Mouse (Mus musculus) midbrain, embryonic 10.5 days (tissue): ENCODE data around the gene Padi6. TPM values are rescaled to one million over a fixed set of nuclear protein-coding genes. Genes with fewer than 3 reads are reported as not detected.
A peak's percentile ranks its signal among the peaks of the same experiment; 100 is the strongest.

ENCODE experiments used
- DNase-seq: peaks from one replicate; pipeline ENCODE4 v3.0.0-alpha.2; 2017; ENCODE audit warnings: low spot score
- H3K27ac ChIP-seq: fragments of 300-500 bp; sonication (generic); replicated peaks from 2 replicates; pipeline ENCODE4 v1.5.1; 2016; ENCODE audit warnings: mild to moderate bottlenecking
- H3K27me3 ChIP-seq: fragments of 300-500 bp; sonication (generic); 2 replicates; pipeline ENCODE4 v1.6.1; 2016; ENCODE audit warnings: low read depth, mild to moderate bottlenecking; ENCODE audit not compliant: poor library complexity, severe bottlenecking
- H3K36me3 ChIP-seq: fragments of 300-500 bp; sonication (generic); 2 replicates; pipeline ENCODE4 v1.6.1; 2016; ENCODE audit warnings: mild to moderate bottlenecking, moderate library complexity
- H3K4me1 ChIP-seq: fragments of 300-500 bp; sonication (generic); 2 replicates; pipeline ENCODE4 v1.6.1; 2016
- H3K4me3 ChIP-seq: fragments of 300-500 bp; sonication (generic); 2 replicates; pipeline ENCODE4 v1.5.1; 2016; ENCODE audit warnings: mild to moderate bottlenecking, moderate library complexity
- H3K9me3 ChIP-seq: fragments of 300-500 bp; sonication (generic); replicated peaks from 2 replicates; pipeline ENCODE4 v1.6.1; 2016; ENCODE audit warnings: mild to moderate bottlenecking
- WGBS: fragments of 180-500 bp; shearing (Covaris S2); methylation state at CpG from one replicate; pipeline ENCODE4 v1.1.7; 2016; 5-methylcytosine and 5-hydroxymethylcytosine counted together
- polyA plus RNA-seq: library from polyadenylated mRNA; unstranded; fragments of >200 nt; fragmentation: Nextera tagmentation; extraction: Ambion mirVana; gene quantifications from 2 replicates; pipeline ENCODE4 v1.2.1, GENCODE M21; 2016

Padi6 gene
- polyA plus RNA-seq, 1 experiment from 2014 or later = 0.05 TPM

DNA sequence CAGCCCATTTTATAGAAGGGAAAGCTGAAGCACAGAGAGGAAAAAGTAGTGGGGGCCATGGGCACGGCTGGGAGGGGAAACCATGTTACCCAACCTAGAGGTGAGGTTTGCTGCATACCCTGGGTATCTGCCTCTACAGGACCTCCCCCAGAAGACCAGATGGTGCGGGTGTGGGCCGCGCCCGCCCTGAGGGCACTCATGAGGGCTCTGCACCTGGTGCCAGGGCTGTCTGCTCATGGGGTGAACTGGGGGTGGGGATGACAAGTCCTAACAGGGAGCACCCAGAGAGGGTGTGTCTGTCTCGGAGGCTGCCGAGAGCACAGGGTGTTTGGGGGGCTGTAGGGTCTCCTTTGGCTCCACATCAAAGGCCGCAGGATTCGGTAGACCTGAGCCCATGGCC is 32.5 kb upstream of the Padi6 start:
- no peak for DNase-seq
- WGBS = 90% methylated on average over 9 of the region's 9 CpGs

DNA sequence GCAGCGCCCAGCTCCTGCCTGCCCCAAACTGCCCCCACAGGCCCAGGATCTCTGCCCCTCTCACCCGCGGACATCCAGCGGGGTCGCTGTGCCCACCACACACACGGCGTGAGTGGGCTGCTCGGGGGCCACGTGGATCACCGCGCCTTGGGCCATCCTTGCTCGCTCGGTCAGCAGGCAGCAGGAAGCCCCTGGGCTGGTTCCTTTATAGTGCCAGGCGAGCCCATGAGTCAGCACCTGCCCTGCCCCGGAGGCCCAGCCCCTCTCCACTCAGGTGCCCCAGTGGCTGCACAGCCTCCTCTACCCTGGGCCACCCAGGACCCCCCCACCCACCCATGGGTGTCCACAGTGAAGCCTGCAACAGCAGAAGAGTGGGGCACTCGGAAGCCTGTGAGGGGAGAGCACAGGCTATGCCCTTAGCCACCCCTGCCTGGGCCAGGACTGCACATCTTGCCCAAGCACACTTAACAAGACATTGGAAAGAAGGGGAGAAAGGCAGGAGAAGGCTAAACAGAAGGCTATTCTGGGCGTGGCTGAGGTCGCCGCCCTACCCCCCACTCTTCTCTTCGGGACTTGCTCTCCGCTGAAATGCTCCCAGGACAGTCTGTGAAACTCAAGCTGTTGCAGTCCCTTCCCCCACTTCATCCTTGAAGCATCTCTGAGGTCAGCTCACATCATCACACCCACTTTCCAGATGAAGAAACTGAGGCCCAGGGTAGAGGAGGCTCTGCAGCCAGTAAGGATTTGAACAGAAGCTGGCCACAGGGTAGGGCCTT is 31.8 kb upstream of the Padi6 start, which contains the start of gene Padi4:
Gene Padi4 (minus strand): TSS at position 212 of the 776 bp plus-strand sequence.
- H3K27me3 ChIP-seq = no peaks in the 10 kb centered on the region
- peaks cover 16% of the 10 kb centered on the region for H3K4me1 ChIP-seq
- H3K36me3 ChIP-seq = no peaks in the 10 kb centered on the region
- H3K4me3 ChIP-seq = no peak within 1 kb of the TSS
- 0 out of 2 replicates have a peak within 1 kb of the TSS, but pooled peaks have one; percentile 42 for H3K27ac ChIP-seq
- no peak for DNase-seq
- 87% methylated on average over 21 of the region's 21 CpGs for WGBS
- H3K9me3 ChIP-seq = no peaks in the 10 kb centered on the region

More for the DNA sequence above, 32.5 kb upstream of the Padi6 start:
- Histone ChIP-seq H3K4me3 (no peak overlapping the region), H3K27ac (no peak overlapping the region), H3K36me3 (no peaks in the 10 kb centered on the region), H3K4me1 (peaks cover 17% of the 10 kb centered on the region), H3K9me3 (no peaks in the 10 kb centered on the region), H3K27me3 (no peaks in the 10 kb centered on the region)

DNA sequence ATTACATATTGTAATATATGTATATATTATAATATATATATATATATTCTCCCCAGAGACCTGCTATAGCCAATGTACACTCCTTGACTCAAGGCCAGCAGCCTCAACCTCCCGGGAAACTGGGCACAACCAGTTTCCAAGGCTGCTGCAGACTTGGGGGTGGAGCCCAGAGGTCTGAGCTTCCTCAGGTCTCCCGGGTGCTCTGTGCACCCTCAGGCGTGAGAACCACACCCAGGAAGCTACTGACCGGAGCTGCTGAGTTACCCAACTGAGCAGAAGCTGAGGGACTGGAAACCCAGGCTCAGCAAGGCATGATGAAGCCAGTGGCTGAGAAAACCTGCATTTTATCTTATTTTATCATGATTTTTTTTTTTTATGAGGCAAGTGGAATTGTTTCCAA is 28.6 kb upstream of the Padi6 start:
- no peaks in the 10 kb centered on the region for H3K27me3 ChIP-seq
- DNase-seq = no peak
- H3K27ac ChIP-seq = no peak overlapping the region
- H3K4me1 ChIP-seq = peaks cover 16% of the 10 kb centered on the region
- no peak overlapping the region for H3K4me3 ChIP-seq
- no peaks in the 10 kb centered on the region for H3K36me3 ChIP-seq
- 61% methylated on average over 4 of the region's 4 CpGs for WGBS
- H3K9me3 ChIP-seq = no peaks in the 10 kb centered on the region

DNA sequence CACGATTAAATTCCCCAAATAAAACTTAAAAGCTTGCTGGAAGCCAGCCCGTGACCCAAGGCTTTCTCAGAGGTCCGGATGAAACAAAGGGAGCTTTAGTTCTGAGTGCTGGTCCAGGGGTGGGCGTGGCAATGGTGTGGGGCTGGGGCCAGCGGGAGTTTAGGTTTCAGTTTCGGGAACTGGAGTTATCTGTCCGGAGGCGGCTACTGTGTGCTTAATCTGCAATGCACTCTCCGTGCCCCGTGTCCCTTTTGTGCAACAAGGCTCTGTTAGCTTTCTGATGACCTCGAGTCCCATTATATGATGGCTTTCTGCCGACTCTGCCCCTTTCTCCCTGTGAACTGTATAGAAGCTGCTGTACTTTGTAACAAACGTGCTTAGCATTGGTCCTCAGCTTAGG is 28.0 kb upstream of the Padi6 start:
- H3K4me1 ChIP-seq = peaks cover 16% of the 10 kb centered on the region
- no peaks in the 10 kb centered on the region for H3K9me3 ChIP-seq
- H3K27me3 ChIP-seq = no peaks in the 10 kb centered on the region
- H3K4me3 ChIP-seq = peak overlapping the region; percentile 38
- DNase-seq = peak; percentile 26
- no peaks in the 10 kb centered on the region for H3K36me3 ChIP-seq
- WGBS = 17% methylated on average over 13 of the region's 13 CpGs
- peak overlapping the region; percentile 28; the same call in 1 of the 2 replicates for H3K27ac ChIP-seq

DNA sequence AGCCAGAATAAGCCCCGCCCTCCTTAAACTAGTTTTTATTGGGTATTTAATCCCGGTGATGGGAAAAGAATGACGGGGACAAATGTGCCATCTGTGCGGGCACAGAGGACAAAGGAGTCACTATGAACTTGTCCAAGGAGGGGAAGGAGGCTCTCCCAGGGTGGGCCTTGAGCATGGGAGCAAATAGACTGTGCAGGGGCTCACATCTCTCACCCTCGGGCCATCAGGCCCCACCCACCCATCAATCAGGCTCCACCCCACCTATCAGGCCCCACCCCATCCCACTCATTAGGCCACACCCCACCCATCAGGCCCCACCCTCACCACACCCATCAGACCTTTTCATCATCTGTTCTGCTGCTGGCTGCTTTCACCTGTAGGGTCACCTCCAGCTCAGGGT is 26.5 kb upstream of the Padi6 start:
- H3K27me3 ChIP-seq = no peaks in the 10 kb centered on the region
- peaks cover 16% of the 10 kb centered on the region for H3K4me1 ChIP-seq
- 82% methylated on average over 5 of the region's 5 CpGs for WGBS
- no peak overlapping the region for H3K4me3 ChIP-seq
- no peak overlapping the region for H3K27ac ChIP-seq
- no peaks in the 10 kb centered on the region for H3K36me3 ChIP-seq
- no peaks in the 10 kb centered on the region for H3K9me3 ChIP-seq
- no peak for DNase-seq

DNA sequence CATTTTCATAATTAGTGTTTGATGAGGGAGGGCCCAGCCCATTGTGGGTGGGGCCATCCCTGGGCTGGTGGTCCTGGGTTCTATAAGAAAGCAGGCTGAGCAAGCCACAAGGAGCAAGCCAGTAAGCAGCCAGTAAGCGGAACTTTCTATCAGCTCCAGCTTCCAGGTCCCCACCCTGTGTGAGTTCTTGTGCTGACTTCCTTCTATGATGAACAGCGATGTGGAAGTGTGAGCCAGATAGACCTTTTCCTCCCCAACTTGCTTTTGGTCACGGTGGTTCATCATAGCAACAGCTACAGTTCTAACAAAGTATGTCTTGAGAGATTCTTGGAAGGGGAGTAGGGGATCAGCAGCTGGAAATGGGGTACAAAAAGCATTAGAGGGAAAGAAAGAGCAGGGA is 23.5 kb upstream of the Padi6 start:
- H3K27me3 ChIP-seq = no peaks in the 10 kb centered on the region; the same call in 1 of the 2 replicates
- H3K9me3 ChIP-seq = no peaks in the 10 kb centered on the region
- 91% methylated on average over 3 of the region's 3 CpGs for whole genome bisulfite sequencing
- no peak overlapping the region for H3K4me3 ChIP-seq
- H3K4me1 ChIP-seq = peaks cover 10% of the 10 kb centered on the region
- H3K36me3 ChIP-seq = no peaks in the 10 kb centered on the region
- no peak for DNase-seq
- no peak overlapping the region for H3K27ac ChIP-seq

DNA sequence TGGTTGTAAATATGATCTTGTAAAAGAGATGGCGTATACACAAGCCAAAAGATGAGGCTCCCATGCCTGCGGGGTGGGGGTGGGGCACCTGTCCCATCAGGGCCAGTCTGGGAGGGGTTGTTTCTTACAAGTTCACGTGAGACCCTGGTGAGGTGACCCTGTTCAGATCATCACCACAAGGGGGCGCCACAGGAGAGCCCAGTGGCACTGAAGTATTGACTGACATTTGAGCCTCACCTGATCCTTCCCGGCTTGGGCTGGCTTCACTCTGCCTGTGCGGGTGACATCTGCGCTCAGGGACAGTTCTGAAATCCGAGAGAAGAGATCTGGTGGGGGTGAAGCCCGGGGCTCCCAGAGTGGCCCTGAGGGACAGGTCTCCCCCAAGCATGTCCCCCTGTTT is 20.7 kb upstream of the Padi6 start:
- H3K27me3 ChIP-seq = peaks cover 4% of the 10 kb centered on the region
- H3K4me3 ChIP-seq = no peak overlapping the region
- H3K27ac ChIP-seq = no peak overlapping the region
- H3K9me3 ChIP-seq = no peaks in the 10 kb centered on the region
- H3K36me3 ChIP-seq = no peaks in the 10 kb centered on the region
- WGBS = 19% methylated on average over 9 of the region's 9 CpGs
- H3K4me1 ChIP-seq = peaks cover 20% of the 10 kb centered on the region
- DNase-seq = peak; percentile 67

DNA sequence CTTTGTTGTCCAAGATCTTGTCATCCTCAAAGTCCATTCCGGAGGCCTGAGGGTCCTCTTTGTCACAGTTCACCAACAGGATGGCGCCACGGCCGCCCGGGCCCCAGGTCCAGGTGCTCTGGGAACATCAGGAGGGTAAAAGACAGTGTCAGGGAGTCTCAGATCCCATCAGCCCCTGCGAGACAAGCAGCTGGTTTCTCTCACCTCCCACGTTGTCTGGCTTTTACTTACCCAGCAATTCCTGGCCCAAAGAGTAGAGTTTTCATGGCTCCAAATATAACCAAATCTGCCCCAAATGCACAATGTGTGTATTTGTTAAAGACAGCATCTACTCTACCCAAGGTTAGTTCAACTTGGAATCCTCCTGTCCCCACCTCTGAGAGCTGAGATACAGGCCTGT is 19.2 kb upstream of the Padi6 start:
- H3K9me3 ChIP-seq = no peaks in the 10 kb centered on the region
- peaks cover 32% of the 10 kb centered on the region for H3K4me1 ChIP-seq
- no peaks in the 10 kb centered on the region for H3K36me3 ChIP-seq
- WGBS = 85% methylated on average over 7 of the region's 7 CpGs
- H3K27ac ChIP-seq = no peak overlapping the region
- H3K4me3 ChIP-seq = no peak overlapping the region
- no peak for DNase-seq
- H3K27me3 ChIP-seq = peaks cover 4% of the 10 kb centered on the region

DNA sequence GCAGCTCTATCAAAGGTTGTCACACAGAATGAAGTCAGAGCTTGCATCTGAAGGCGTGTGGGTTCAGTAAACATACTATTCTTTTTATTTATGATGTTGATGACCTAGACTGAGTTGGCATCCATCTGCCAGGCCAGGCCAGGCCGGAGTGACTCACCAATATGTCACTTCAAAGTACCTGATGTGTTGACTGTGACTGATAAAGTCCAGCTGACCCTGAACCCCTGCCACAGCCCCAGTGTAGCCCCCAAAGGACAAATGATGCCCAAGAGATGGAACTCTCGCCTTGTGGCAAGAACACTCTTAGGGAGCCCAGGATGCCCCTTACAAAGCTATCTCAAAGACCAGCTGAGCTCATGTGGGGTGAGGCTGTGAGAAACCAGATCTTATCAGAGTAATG is 13.4 kb upstream of the Padi6 start:
- 88% methylated on average over 3 of the region's 3 CpGs for WGBS
- no peak overlapping the region for H3K27ac ChIP-seq
- no peak for DNase-seq
- peaks cover 39% of the 10 kb centered on the region for H3K4me1 ChIP-seq
- no peak overlapping the region for H3K4me3 ChIP-seq
- no peaks in the 10 kb centered on the region for H3K9me3 ChIP-seq
- H3K36me3 ChIP-seq = no peaks in the 10 kb centered on the region
- peaks cover 13% of the 10 kb centered on the region for H3K27me3 ChIP-seq

DNA sequence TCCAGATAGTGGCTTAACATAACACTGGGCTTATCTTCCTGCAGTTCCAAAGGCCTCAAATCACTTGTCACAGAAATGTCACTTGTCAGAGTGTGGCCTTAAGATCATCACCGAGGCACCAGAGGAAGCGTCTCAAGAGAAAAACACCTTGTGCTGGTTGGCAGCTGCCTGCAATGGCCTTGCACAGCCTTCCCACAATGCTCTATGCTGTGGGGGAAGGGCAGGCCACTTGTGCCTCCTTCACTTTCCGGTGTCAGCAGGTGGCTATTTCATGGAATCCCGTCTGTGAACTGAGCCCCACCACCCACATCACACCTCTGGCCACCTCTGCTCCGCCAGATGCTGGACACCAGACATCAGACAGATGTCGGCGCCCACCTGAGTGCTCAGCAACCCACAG is 10.9 kb upstream of the Padi6 start:
- Histone ChIP-seq H3K27me3 (peaks cover 10% of the 10 kb centered on the region; the same call in 1 of the 2 replicates), H3K27ac (no peak overlapping the region), H3K9me3 (no peaks in the 10 kb centered on the region), H3K4me3 (no peak overlapping the region), H3K4me1 (peaks cover 34% of the 10 kb centered on the region), H3K36me3 (no peaks in the 10 kb centered on the region)
- WGBS = 73% methylated on average over 7 of the region's 7 CpGs
- DNase-seq = no peak

DNA sequence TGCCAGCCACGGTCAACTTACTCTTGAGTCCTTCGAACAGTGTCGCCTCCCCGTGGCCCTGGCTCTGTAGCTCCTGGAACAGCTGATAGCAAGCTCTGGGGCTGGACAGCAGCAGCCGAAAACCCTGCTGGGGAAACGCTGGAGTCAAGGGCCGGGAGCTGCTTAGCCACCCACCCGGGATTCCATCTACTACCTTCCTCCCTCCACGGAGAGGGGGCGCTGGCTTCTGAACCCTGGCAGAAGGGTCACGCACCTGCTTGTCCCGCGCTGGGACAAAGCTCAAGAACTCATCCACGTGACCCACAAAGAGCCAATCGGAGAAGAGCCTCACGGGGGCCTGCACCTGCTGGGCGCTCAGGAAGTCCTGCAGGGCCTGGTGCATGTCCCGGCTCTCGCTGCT is 7.9 kb upstream of the Padi6 start:
- Histone ChIP-seq H3K4me1 (peaks cover 26% of the 10 kb centered on the region), H3K9me3 (no peaks in the 10 kb centered on the region), H3K27ac (peak overlapping the region; percentile 70), H3K4me3 (peak overlapping the region; percentile 45), H3K27me3 (peaks cover 24% of the 10 kb centered on the region), H3K36me3 (no peaks in the 10 kb centered on the region)
- peak; percentile 60 for DNase-seq
- 5% methylated on average over 19 of the region's 19 CpGs for WGBS

DNA sequence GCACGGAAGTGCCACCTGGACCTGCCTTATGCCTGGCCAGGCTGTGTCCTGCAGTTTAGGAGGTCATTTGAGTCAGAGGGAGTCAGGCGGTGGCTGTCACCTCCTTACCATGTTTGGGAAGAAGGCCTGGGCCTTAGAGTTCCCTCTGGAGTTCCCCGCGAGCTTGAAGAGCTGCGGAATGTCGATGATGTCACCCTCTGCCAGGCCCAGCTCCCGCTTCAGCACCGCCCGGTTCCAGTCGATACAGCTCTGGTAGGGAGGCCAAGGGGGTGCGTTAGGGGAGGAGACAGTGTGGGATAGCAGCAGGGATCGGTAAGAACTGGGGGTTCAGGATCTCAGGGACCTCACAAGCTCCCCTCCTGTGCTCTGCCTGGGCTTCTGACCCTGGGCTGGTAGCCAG is 5.5 kb upstream of the Padi6 start:
- no peaks in the 10 kb centered on the region for H3K36me3 ChIP-seq
- 40% methylated on average over 12 of the region's 12 CpGs for WGBS
- DNase-seq = no peak
- no peak overlapping the region for H3K4me3 ChIP-seq
- peaks cover 24% of the 10 kb centered on the region for H3K27me3 ChIP-seq
- H3K27ac ChIP-seq = peak overlapping the region; percentile 25; the same call in 1 of the 2 replicates
- H3K4me1 ChIP-seq = peaks cover 25% of the 10 kb centered on the region
- H3K9me3 ChIP-seq = no peaks in the 10 kb centered on the region

DNA sequence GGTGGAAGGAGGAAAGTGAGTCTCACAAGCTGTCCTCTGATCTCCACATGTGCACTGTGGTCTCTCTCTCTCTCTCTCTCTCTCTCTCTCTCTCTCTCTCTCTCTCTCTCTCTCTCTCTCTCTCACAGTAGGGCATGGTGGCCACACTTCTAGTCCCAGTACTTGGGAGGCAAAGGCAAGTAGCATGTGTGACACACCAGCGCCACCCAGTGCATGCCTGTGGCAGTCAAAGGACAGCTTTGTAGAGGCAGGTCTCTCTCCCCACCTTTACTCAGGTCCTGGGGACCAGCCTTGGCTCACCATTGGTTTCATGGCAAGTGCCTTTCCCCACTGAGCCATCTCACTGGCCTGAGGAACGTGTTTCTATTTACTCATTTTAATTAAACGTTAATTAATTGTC is 2.2 kb upstream of the Padi6 start:
- Histone ChIP-seq H3K9me3 (no peaks in the 10 kb centered on the region), H3K4me3 (no peak overlapping the region), H3K27ac (no peak overlapping the region), H3K27me3 (peaks cover 17% of the 10 kb centered on the region), H3K4me1 (peaks cover 21% of the 10 kb centered on the region), H3K36me3 (no peaks in the 10 kb centered on the region)
- DNase-seq = peak; percentile 36
- 36% methylated on average over 3 of the region's 3 CpGs for WGBS
